Mouse (Mus musculus) thymus, adult 2 months (tissue): ENCODE measurements around the gene Gm49486. TPM values are rescaled to one million over a fixed set of nuclear protein-coding genes. Genes with fewer than 3 reads are reported as not detected.
A peak's percentile ranks its signal among the peaks of the same experiment; 100 is the strongest.

Experiments
- DNase-seq: peaks from one replicate; pipeline ENCODE4 v3.0.0; 2021
- H3K27ac ChIP-seq: fragments of 200-500 bp; 2 replicates; pipeline ENCODE4 v1.5.1; 2012; ENCODE audit warnings: low read length, control low read depth; ENCODE audit not compliant: control insufficient read depth, insufficient read depth
- H3K27me3 ChIP-seq: fragments of 200-500 bp; 2 replicates; pipeline ENCODE4 v1.6.1; 2012; ENCODE audit warnings: mild to moderate bottlenecking, low read length, moderate library complexity, mixed read lengths; ENCODE audit not compliant: control insufficient read depth, insufficient read depth
- H3K36me3 ChIP-seq: fragments of 200-500 bp; 2 replicates; pipeline ENCODE4 v1.6.1; 2012; ENCODE audit warnings: mild to moderate bottlenecking, low read length, moderate library complexity; ENCODE audit not compliant: control insufficient read depth, insufficient read depth
- H3K4me1 ChIP-seq: fragments of 200-500 bp; replicated peaks from 2 replicates; pipeline ENCODE4 v1.6.1; 2012; ENCODE audit warnings: low read length; ENCODE audit not compliant: control insufficient read depth, insufficient read depth
- H3K4me3 ChIP-seq: fragments of 200-500 bp; 2 replicates; pipeline ENCODE4 v1.5.1; 2012; ENCODE audit warnings: mild to moderate bottlenecking, low read length, control low read depth, moderate library complexity; ENCODE audit not compliant: control insufficient read depth, insufficient read depth
- CTCF ChIP-seq: fragments of 200-500 bp; IDR thresholded peaks from 2 replicates; pipeline ENCODE4 v1.5.1; 2012; ENCODE audit warnings: mild to moderate bottlenecking, control low read depth, low read length, moderate library complexity, borderline replicate concordance; ENCODE audit not compliant: control insufficient read depth, poor library complexity, insufficient read depth; ENCODE audit errors: extremely low read depth
- POLR2A ChIP-seq: fragments of 200-500 bp; IDR thresholded peaks from 2 replicates; pipeline ENCODE4 v1.6.1; 2012; ENCODE audit warnings: mild to moderate bottlenecking, low read length, control low read depth, moderate library complexity; ENCODE audit not compliant: control insufficient read depth, poor library complexity, insufficient read depth; ENCODE audit errors: extremely low read depth
- WGBS: fragments of 180-500 bp; shearing (Covaris S2); methylation state at CpG from one replicate; pipeline ENCODE4 v1.1.7; 2018; 5-methylcytosine and 5-hydroxymethylcytosine counted together
- polyA plus RNA-seq: library from polyadenylated mRNA; depleted of rRNA; stranded (reverse); fragments of >200 nt; gene quantifications from 2 replicates; pipeline ENCODE4 v1.2.3, GENCODE M21; 2012; rRNA removed

The Gm49486 gene
- polyA plus RNA-seq, 1 experiment: 0.24 TPM

DNA sequence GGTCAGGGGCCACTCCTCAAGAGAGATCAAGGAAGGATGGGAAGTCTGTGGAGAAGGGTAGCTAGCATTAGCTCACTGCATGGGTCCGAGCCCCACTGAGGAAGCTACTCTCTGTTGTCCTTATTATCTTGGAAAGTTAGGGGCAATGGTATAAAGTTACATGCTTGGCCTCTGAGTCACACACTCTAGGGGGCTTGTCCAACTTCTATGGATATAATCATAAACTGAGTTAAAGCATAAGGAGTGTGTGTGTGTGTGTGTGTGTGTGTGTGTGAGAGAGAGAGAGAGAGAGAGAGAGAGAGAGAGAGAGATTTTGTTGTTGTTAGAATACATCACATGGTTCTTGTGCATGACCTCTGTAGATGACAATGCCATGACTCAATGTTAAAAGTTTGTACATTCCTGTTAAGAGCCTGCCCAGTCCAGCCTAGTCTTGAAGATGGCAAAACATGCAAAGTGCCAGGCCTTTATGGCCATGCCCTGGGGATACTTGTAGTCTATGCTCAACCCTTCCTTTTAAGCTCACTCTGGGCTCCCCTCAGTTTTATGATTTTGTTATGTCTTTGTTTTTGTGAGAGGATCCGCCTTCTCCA lies 70.5 kb downstream of the Gm49486 start:
- Histone ChIP-seq H3K4me3 (no peak overlapping the region), H3K36me3 (no peaks in the 10 kb centered on the region), H3K27ac (no peak overlapping the region), H3K4me1 (no peaks in the 10 kb centered on the region; the same call in 1 of the 2 replicates), H3K27me3 (no peaks in the 10 kb centered on the region)
- DNase-seq: no peak
- TF ChIP-seq POLR2A: no peak
- no peak for TF ChIP-seq CTCF
- 95% methylated on average over 2 of the region's 2 CpGs for WGBS

GRCm38 (mm10) chr15:79303725-79304124 lies 74.5 kb downstream of the Gm49486 start:
- no peaks in the 10 kb centered on the region for H3K27me3 ChIP-seq
- no peaks in the 10 kb centered on the region; the same call in 1 of the 2 replicates for H3K4me1 ChIP-seq
- peak; percentile 55 for DNase-seq
- WGBS: 97% methylated on average over 8 of the region's 8 CpGs
- H3K36me3 ChIP-seq: 0 out of 2 replicates have a peak, but pooled peaks cover 4% of the 10 kb centered on the region
- H3K4me3 ChIP-seq: no peak overlapping the region
- TF ChIP-seq CTCF: no peak
- TF ChIP-seq POLR2A: no peak
- no peak overlapping the region for H3K27ac ChIP-seq

DNA sequence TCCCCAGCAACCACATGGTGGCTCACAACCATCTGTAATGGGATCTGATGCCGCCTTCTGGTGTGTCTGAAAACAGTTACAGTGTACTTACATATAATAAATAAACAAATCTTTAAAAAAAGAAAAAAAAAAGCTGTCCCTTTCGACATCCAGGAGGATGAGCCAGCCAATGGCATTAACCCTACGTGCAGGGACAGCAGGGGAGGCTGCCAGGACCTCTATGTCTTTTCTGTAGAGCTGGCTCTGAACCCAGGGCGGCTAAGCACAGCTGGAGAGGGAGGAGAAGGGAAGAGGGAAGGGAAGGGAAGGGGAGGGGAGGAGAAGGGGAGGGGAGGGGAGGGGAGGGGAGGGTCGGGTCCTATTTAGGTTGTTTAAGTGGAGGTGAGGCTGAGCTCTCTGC lies 75.6 kb downstream of the Gm49486 start:
- DNase-seq: no peak
- Histone ChIP-seq H3K4me3 (no peak overlapping the region), H3K27me3 (no peaks in the 10 kb centered on the region), H3K4me1 (no peaks in the 10 kb centered on the region; the same call in 1 of the 2 replicates), H3K27ac (no peak overlapping the region), H3K36me3 (0 out of 2 replicates have a peak, but pooled peaks cover 4% of the 10 kb centered on the region)
- WGBS: 97% methylated on average over 4 of the region's 5 CpGs
- TF ChIP-seq CTCF (no peak), POLR2A (no peak)

- DNase-seq: no peak
- H3K4me1 ChIP-seq: no peaks in the 10 kb centered on the region; the same call in 1 of the 2 replicates
- TF ChIP-seq CTCF (no peak), POLR2A (no peak)
- H3K36me3 ChIP-seq: 0 out of 2 replicates have a peak, but pooled peaks cover 4% of the 10 kb centered on the region
- no peaks in the 10 kb centered on the region for H3K27me3 ChIP-seq
- no peak overlapping the region for H3K4me3 ChIP-seq
- 90% methylated on average over 23 of the region's 23 CpGs for WGBS
- no peak overlapping the region for H3K27ac ChIP-seq
These were observed 76.9 kb downstream of the Gm49486 start for GRCm38 (mm10) chr15:79306043-79306637.

Other genes starting within 250 kb of the Gm49486 start
- 35.7 and 52.0 TPM in 2 replicates for gene H1f0, start 200.9 kb upstream of the Gm49486 start, polyA plus RNA-seq
- gene Galr3, start 187.5 kb upstream of the Gm49486 start, polyA plus RNA-seq: 0.71 and 1.6 TPM in 2 replicates
- gene Ankrd54, start 166.5 kb upstream of the Gm49486 start, polyA plus RNA-seq: 171 and 181 TPM in 2 replicates
- gene Eif3l, start 154.2 kb upstream of the Gm49486 start, polyA plus RNA-seq: 205 and 212 TPM in 2 replicates
- gene Micall1, start 120.5 kb upstream of the Gm49486 start, polyA plus RNA-seq: 46.1 and 47.3 TPM in 2 replicates
- 37.3 and 38.0 TPM in 2 replicates for gene Polr2f, start 88.4 kb upstream of the Gm49486 start, polyA plus RNA-seq
- gene 1700088E04Rik, start 88.1 kb upstream of the Gm49486 start, polyA plus RNA-seq: 1.3 and 1.8 TPM in 2 replicates
- gene Sox10, start 64.2 kb upstream of the Gm49486 start, polyA plus RNA-seq: 0.87 and 0.88 TPM in 2 replicates
- gene Pick1, start 218 bp upstream of the Gm49486 start, polyA plus RNA-seq: 27.1 and 27.7 TPM in 2 replicates
- gene Slc16a8, start 25.4 kb downstream of the Gm49486 start, polyA plus RNA-seq: 0.15 TPM in 1 of 2 replicates, not detected in the other
- gene Baiap2l2, start 56.1 kb downstream of the Gm49486 start, polyA plus RNA-seq: 0.68 and 2.9 TPM in 2 replicates
- 65.2 and 71.4 TPM in 2 replicates for gene Pla2g6, start 99.0 kb downstream of the Gm49486 start, polyA plus RNA-seq
- 7.4 and 8.1 TPM in 2 replicates for gene Maff, start 117.2 kb downstream of the Gm49486 start, polyA plus RNA-seq
- gene Tmem184b, start 174.2 kb downstream of the Gm49486 start, polyA plus RNA-seq: 225 and 303 TPM in 2 replicates
- gene Csnk1e, start 226.2 kb downstream of the Gm49486 start, polyA plus RNA-seq: 155 and 173 TPM in 2 replicates